Mouse (Mus musculus) adrenal gland, postnatal 14 days (tissue): Measurements from ENCODE around the gene Zfp114. TPM values are rescaled to one million over a fixed set of nuclear protein-coding genes. Genes with fewer than 3 reads are reported as not detected.
A peak's percentile ranks its signal among the peaks of the same experiment; 100 is the strongest.

Experiments
- DNase-seq: peaks from one replicate; pipeline ENCODE4 v3.0.0; 2021; ENCODE audit warnings: mixed read lengths
- long read RNA-seq, 2 experiments: library from polyadenylated mRNA; stranded (forward); transcript quantifications; one replicate each; pipeline ENCODE4 v2.0.0; 2021
- total RNA-seq: library from RNA; stranded (reverse); gene quantifications from 2 replicates; pipeline ENCODE4 v1.2.3, GENCODE M21; 2021

Gene Zfp114
- 0.30 and 0.79 TPM in 2 replicates for total RNA-seq
- long read RNA-seq, experiment 1, partial matches to known transcripts, result 1 of 2 reads
- long read RNA-seq, experiment 1, other reads (novel, unspliced or antisense), result 0 of 2 reads
- long read RNA-seq, experiment 2, result 0 reads

DNA sequence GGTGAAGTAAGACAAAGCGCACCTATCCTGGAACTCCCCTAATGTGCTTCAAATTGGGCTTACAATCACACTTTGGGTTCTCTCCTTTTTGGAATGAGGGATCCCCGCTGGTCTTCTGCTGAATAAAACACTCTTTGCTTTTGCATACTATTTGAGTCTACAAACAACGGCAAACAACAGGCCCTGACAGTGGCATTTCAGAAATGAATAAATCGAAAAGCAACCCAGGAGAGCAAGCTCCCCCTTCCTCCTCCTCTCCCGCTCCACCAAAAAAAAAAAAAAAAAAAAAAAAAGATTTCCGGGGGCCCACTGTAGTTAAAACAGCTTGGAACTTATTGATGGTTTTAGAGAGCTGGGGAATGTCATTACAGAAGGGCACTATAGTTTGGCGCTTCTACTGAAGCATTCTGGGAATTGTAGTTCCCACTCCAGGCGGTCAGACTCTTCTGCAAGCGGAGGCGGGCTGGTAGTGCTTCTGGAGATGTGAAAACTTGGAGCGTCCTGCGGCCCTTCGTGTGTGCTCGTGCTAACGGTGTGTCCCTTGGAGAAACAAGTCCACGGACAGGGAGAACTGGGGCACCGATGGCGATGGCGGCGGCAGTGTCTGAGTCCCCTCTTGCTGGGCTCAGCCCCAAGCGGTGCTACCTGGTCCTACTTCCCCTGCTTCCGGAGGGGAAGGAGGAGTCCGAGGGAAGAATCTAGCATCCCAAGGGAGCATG is at the start of gene Zfp114:
Gene Zfp114 (plus strand): TSS at position 443 of the 719 bp plus-strand sequence.
- peak; percentile 80 for DNase-seq

DNA sequence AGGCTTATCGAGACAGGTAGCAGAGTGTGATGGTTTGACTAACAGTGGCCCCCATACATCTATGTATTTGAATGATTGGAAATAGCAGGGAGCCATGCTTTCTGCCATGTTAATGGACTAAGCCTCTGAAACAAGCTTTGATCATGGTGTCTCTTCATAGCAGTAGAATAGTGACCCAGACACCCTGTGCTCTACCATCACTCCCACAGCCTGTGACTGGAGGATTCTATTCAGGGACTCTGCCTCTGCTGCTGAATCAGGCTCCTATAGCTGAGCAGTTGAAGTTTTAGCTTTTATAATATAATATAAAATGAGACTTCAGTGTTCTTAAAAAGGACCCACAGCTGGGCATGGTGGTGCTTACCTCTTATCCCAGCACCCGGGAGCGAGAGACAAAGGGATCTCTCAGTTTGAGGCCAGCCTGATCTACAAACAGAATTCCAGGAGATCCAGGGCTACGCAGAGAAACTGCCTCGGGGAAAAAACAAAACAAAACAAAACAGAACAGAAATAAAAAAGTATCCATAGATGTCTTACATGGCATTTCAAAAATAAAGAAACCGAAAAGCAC is 41.4 kb upstream of the Zfp114 start:
- DNase-seq, result no peak

DNA sequence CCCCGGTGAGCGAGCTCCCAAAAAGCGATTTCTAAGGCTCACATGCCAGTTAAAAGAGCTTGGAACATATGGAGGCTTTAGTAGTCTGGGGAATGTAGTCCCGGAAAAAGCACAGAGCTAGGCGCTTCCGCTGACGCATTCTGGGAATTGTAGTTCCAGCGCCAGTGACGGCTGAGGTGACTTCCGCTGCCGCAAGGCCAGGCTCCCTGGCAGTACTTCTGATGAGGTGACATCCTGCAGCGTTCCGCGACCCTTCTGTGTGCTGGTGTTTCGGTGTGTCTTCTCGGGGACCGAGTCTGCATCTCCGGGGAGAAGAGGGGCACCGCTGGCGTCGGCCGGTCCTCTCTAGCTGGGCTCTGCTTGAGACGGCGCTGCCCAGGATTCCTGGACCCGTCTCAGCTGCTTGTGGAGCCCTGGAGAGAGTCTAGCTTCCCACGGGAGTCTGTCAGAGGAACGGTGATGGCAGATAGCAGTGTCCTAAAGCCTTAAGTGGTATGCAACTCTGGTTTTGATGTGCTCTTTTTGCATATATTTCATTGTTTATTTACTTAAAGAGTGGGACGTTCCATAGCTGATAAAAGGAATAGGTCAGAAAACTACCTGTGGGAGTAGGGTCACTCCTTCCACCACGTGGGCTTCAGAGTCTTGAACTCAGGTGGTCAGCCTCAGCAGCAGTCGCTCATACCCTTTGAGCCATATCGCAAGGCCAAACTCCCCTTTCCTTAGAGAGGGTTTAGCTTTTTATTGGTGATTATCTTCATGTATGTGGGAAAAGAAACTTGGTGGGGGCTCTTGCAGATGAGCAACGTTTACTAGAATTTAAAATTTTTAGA is 40.6 kb upstream of the Zfp114 start, which contains the start of gene Zfp235:
Gene Zfp235 (plus strand): TSS at position 174 of the 833 bp plus-strand sequence.
- DNase-seq, result peak; percentile 91

DNA sequence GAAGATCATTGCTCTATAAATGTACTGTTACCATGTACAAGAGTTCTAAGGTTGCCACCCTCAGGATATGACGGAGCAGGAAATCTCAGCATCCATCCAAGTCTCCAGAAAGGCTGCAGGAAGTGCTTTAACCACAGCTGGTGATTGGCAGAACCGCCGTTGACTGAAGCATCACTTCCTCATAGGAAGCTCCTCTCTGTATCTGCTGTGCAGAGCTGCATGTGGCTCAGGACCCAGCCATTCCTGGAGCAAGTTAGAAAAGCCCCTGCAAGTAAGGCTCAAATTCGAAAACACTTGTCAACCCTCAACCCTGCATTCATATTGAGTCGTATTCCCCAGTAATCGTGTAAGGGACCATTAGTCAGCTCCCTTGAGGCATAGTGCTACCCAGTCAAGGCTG is 32.3 kb upstream of the Zfp114 start:
- no peak for DNase-seq

DNA sequence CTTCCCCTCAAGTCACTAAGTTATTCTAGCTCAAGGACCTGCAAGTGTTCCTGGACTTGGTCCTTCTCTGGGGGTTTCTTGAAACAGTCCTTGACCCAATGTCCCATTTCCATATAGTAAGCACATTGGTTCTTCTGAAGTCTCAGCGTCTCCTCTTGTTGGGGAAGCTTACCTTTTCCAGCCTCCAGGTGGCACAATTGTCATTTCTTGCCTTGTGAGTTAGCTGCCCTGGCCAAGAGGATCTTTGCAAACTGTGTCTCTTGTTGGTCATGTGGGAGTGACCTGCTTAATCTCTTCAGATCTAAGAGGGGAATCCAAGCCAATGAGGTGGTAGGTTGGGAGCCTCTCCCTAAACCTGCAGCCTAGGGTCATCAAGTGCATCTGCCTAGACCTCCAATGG is 21.6 kb upstream of the Zfp114 start:
- DNase-seq, result peak; percentile 28

DNA sequence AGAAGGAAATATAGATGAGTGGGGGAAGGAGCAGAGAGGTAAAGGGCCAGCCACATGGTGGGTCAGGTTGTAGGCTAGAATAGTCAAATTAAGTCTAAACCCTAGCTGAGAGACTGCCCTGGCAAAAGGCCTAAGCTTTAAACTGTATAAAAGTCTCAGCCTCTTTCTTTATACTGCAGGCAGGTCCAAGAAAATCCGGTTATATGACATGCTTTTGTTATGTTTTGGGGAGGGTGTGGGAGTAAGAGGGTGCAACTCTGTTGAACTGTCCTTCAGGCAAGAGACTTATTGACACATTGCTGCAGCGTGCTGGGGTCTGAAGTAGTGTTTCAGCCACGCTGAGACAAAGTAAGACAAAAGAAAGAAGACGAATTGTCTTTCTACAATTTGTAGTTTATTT is 2.7 kb upstream of the Zfp114 start:
- DNase-seq, result no peak

DNA sequence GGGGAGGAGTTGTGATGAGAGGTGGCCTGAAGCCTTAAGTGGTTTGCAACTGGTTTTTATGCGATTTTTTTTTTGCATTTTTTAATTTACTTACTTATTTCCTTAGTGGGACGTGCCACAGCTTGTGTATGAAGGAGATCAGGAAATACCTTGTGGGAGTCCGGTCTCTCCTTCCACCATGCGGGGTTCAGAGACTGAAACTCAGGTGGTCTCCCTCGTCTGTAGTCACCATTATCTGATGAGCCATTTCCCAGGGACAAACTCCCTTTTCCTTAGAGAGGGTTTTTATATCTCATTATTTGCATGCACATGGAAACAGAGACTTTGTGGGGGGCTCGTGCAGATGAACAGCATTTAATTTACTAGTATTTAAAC is 464 bp downstream of the Zfp114 start:
- no peak for DNase-seq

DNA sequence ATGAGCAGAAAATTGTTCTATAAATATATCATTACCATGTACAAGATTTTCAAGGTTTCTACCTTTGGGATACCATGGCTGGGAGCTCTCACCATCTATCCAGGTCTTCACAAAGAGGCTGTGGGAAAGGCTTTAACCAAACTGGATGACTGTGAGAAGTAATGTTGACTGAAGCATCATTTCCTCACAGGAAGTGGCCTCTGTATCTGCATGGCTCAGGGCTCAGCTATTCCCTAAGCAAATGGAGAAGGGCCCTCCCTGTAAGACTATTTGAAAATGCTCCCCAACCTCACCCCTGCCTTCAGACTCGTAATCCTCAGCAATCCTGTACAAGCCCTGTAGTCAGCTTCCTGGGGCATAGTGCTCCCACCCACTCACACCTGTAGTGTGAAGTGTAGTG is 12.8 kb downstream of the Zfp114 start:
- DNase-seq, result no peak

DNA sequence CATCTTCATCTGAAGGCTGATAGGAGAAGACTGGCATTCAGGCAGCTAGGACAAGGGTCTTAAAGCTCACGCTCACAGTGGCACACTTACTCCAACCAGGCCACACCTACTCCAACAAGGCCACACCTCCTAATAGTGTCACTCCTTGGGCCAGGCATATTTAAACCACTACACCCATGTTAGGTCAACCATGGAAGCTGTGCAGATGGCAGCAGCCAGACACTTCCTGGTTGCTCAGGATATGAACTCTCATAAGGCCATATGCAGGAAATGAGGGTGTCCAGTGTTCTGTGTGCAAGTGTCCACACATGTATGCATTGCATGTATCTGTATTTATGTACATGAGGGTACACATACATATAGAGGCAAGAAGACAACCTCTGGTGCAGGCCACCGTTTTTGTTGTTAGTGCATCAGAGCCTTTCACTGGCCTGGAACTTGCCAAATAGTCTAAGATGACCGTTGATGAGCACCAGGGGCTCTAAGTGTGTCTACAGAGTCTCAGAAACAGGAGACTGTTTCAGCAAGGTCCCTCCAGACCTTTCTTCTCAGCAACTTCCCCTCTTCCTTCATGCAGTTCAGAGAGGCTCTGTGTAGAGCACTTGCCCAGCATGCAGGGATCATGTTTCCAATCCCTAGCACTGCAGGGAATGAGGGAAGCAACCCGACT is 14.2 kb downstream of the Zfp114 start:
- DNase-seq, result no peak

DNA sequence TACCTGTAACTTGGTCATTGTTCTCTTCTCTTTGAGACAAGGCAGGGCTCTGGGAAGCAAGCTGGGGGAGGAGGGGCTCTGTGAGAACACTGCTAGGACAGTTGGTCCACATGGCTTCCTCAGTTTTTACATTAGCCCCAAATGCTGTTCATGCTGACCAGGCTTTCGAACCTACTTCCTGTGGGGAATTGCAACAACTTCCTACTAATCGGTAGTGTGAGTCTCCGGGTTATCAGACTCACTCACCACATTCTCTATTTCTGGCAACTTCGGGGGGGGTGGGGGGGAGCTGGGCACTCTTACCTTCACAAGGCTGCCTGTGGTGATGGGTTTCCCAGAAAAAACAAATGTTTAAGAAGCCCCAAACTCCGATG is 14.7 kb downstream of the Zfp114 start:
- DNase-seq, result no peak

DNA sequence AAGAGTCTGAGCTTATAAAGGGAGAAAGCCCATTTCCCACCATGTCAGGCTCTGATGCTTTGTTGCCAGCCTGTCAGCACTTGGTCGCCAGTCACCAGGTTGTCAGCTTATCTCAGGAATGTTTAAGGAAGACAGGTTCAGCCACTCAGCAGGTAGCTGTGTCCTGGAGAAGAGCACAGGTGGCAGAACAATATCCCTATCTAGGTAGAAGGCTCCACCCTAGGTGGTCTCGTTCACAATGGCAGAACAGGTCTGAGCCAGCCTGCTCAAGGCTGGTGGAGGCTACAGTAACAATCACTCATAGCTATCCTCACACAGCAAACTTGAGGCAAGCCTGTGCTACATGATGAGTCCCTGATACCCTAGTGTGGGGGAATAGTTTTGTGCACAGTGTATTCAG is 16.5 kb downstream of the Zfp114 start:
- DNase-seq, result no peak

DNA sequence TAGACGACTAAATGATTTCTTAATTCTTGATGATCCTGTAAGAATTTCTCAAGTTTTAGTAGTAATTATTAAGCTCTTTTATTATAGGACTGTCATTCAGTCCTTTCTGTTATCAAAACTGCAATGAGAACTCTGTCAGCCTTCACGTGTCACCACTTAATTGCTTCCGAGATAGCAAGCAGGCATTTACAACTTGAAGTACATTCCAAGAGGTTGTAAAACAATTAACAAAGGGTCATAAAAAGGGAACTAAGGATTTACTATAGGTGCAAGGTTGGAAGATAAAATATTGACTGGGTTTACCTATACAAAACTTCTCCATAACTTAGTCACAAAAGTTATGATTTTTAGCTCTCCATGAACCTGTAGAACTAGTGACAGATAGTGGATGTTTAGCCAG is 18.3 kb downstream of the Zfp114 start:
- DNase-seq, result no peak

DNA sequence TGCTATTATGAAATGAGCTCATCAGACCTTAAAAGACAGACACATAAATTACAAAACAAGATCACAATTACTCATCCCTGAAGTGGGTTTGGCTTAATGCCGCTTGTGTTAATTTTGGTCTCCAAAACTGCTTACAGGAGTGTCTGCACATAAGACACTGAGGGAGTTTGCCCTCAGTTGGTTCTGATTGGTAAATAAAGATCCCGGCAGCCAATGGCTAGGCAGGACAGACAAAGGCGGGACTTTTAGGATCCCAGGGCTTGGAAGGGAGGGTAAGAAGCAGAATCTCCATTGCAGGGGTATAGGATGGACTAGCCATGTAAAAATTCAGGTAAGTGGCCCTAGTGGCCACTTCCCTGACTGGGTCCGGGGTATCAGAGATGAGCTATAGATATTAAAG is 22.1 kb downstream of the Zfp114 start:
- no peak for DNase-seq

DNA sequence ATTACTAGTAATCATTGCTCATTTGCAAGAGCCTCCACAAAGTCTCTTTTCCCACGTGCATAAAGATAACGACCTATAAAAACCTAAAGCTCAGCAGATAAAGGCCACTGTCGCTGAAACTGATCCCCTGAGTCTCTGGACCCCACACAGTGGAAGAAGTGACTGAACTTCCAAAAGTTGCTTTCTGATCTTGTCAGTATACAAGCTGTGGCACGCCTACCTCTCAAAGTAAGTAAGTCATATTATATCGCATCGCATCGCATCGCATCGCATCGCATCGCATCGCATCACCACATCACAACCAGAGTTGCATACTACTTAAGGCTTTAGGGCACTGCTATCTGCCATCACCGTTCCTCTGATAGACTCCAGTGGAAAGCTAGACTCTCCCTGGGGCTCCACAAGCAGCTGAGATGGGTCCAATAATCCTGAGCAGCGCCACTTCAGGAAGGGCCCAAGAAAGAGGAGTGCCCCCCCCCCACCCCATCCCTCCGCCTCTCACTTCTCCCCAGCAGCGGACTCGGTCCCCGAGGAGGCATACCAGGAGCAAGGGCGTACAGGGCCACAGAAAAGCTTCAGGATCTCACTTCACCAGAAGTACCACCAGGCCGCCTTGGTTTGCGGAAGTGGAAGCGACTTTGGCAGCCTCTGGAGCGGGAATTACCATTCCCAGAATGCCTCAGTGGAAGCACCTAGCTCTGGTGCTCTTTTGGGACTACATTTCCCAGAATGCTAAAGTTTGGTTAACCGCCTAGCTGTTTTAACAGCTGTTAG is 32.8 kb downstream of the Zfp114 start:
- peak; percentile 78 for DNase-seq

DNA sequence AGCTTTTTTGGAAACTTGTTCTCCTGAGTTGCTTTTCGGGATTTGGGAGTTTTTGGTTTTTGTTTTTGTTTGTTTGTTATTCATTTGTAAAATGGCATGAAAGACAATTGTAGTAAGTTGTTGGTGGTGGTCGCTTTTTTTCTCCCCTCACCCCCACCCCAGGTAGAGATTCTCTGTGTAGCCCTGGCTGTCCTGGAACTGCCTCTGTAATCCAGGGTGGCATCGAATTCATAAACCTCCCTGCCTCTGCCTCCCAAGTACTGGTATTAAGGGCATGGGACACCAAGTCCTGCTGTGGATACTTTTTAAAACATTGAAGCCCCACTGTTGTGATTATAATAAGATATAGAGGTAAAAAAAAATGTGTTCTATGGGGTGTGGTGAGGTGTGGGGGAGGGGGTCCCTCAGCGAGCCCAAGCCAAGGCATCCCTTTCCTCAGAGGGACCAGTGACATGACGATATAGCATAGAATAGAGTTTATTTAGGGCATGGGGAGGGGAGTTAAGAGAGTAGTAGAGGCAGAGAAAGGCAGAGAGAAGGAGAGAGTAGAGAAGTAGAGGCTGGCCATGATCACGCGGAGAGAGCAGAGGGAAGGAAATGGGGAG is 33.5 kb downstream of the Zfp114 start:
- no peak for DNase-seq

DNA sequence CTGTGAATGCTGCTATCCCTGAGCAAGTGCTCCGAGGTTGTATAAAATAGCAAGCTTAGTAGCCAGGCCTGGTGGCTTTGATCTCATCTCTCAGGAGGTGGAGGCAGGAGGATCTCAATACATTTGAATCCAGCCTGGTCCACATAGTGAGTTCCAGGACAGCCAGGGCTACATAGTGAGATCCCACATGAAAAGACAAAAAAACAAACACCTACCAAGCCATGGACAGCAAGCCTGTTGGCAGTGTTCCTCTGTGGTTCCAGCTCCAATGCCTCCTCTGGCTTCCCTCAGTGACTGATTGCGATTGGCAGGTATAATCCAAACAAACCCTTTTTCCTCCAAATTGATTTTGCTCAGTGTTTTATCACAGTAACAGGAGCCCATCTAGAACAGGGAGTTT is 35.4 kb downstream of the Zfp114 start:
- no peak for DNase-seq

DNA sequence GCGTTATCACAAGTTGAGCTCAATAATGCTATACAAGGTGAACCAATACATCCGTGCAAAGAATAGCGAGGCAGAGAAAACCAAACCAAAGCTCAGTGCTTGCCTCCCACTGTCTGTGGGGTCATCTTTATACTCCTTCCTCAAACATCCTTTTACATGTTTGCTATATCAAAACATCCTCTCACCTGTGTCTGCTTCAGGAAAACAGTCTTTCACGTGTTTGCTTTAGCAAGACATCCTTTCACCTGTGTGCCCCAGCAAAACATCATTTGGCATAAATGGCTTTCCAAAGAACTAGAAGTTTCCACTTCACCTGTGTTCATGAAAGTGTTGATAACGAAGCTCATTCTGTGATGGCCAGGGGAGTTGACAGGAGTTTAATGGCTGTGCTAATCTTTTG is 36.5 kb downstream of the Zfp114 start, which contains the start of gene Zfp111:
Gene Zfp111 (minus strand): TSS at position 101 of the 400 bp plus-strand sequence.
- no peak for DNase-seq
